Comparison of ENCODE assay signal across 11 mouse cellular contexts in the genomic region with DNA sequence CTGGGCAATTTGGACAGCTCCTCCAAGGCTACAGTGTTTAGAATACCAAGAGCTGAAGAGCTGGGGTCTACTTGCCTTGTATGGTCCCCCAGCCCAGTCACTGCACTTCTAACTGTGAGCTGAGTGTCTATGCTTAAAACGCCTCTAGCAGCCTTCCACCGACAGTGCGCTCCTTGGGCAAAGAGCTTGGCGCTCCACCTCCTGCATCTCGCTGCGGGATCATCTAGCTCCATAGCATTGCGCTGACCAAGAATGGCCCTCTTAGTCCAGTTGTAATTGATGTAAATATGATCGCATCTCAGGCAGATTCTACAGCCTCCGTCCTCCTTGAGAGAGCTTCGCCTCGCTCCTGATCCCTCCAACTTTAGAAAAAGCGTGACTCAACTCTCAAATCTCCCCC. TPM values are rescaled to one million over a fixed set of nuclear protein-coding genes. Genes with fewer than 3 reads are reported as not detected.
DNase-seq lines count a peak whose midpoint lies in the region; ATAC-seq and TF ChIP-seq lines count a peak whose summit lies in the region.
"Had no signal": no experiment of that assay in that cellular context is flagged by ENCODE, and none has a peak within 500 bp of the region (broad histone marks: within the 10 kb centered on the region; RNA-seq: fewer than 3 reads in every experiment).

No protein-coding gene starts in this region.

- H3K27me3 ChIP-seq in kidney, postnatal 0 days (ENCODE audit: insufficient read depth, low read length): peaks cover 38% of the 10 kb centered on the region
- H3K27me3 ChIP-seq in kidney, adult 2 months (replicated peaks; ENCODE audit: control insufficient read depth, insufficient read depth, low read length): peaks cover 2% of the 10 kb centered on the region; the same call in 1 of the 2 replicates
- peaks cover 58% of the 10 kb centered on the region for H3K27me3 ChIP-seq in limb, embryonic 10.5 days (ENCODE audit: low read depth, poor library complexity, severe bottlenecking)
- H3K27me3 ChIP-seq: CH12.LX had no signal

- no peak for ATAC-seq in kidney, postnatal 0 days (replicated peaks; ENCODE audit: low FRiP score, low read depth)
- ATAC-seq in megakaryocyte, adult 5-6 weeks (ENCODE audit: poor library complexity, severe bottlenecking): no peak

- H3K4me1 ChIP-seq in kidney, postnatal 0 days (replicated peaks; ENCODE audit: insufficient read depth, low read length): peaks cover 5% of the 10 kb centered on the region; the same call in 1 of the 2 replicates
- no peaks in the 10 kb centered on the region for H3K4me1 ChIP-seq in kidney, adult 2 months (ENCODE audit: control insufficient read depth, insufficient read depth, low read length)
- peaks cover 13% of the 10 kb centered on the region for H3K4me1 ChIP-seq in limb, embryonic 10.5 days

- H3K9me3 ChIP-seq in kidney, postnatal 0 days (replicated peaks; ENCODE audit: low read length): no peaks in the 10 kb centered on the region
- H3K9me3 ChIP-seq in limb, embryonic 10.5 days (replicated peaks): no peaks in the 10 kb centered on the region

- no peak for TF ChIP-seq POLR2A in kidney, adult 2 months (IDR thresholded peaks at IDR 0.05; ENCODE audit: low read depth, low read length)

- WGBS in kidney, postnatal 0 days: 12% methylated on average over 12 of the region's 12 CpGs
- WGBS in kidney, adult 2 months: 16% methylated on average over 12 of the region's 12 CpGs
- 20% methylated on average over 12 of the region's 12 CpGs for WGBS in limb, embryonic 10.5 days

- no peak for TF ChIP-seq CTCF in kidney, postnatal 0 days (IDR thresholded peaks at IDR 0.05; ENCODE audit: low read depth)
- no peak for TF ChIP-seq CTCF in kidney, adult 2 months (conservative IDR thresholded peaks at IDR 0.05; ENCODE audit: insufficient read depth, insufficient read length, low read depth, low read length)

- H3K27ac ChIP-seq in kidney, postnatal 0 days: no peak overlapping the region
- no peak overlapping the region for H3K27ac ChIP-seq in kidney, adult 2 months (ENCODE audit: insufficient read depth, low read depth, low read length)
- no peak overlapping the region for H3K27ac ChIP-seq in limb, embryonic 10.5 days

- peak; percentile 40 for DNase-seq in kidney, postnatal 0 days (ENCODE audit: low spot score)
- DNase-seq in kidney, adult 2 months: no peak
- peak; percentile 64 to 68 for DNase-seq in cerebellum, postnatal 25 days
- DNase-seq in limb, embryonic 10.5 days (ENCODE audit: low spot score): peak; percentile 29
- peak; percentile 44 to 47 for DNase-seq in right cerebral cortex, postnatal 10 days (ENCODE audit: low spot score in 2 of 2)
- no peak for DNase-seq in liver
- no peak for DNase-seq in gastrocnemius, adult 18-20 months (ENCODE audit: low spot score)
- DNase-seq: spleen, adult 18-20 months had no signal

- no peak overlapping the region for H3K4me3 ChIP-seq in kidney, postnatal 0 days (replicated peaks; ENCODE audit: low read depth, low read length)
- no peak overlapping the region for H3K4me3 ChIP-seq in kidney, adult 2 months (ENCODE audit: insufficient read depth, low read depth, low read length)
- H3K4me3 ChIP-seq in limb, embryonic 10.5 days: no peak overlapping the region

- H3K36me3 ChIP-seq in kidney, postnatal 0 days (ENCODE audit: insufficient read depth, low read length): no peaks in the 10 kb centered on the region
- H3K36me3 ChIP-seq in kidney, adult 2 months (ENCODE audit: control insufficient read depth, insufficient read depth, low read length): no peaks in the 10 kb centered on the region
- no peaks in the 10 kb centered on the region for H3K36me3 ChIP-seq in limb, embryonic 10.5 days

- no peak overlapping the region for H3K4me2 ChIP-seq in kidney, postnatal 0 days (ENCODE audit: low read length)

- H3K9ac ChIP-seq in kidney, postnatal 0 days (ENCODE audit: low read depth, low read length): no peak overlapping the region

RNA-seq across cellular contexts. Expression of gene Dpp10, which starts 1.2 kb away (rescaled TPM):
- 0.91 and 0.99 TPM in 2 replicates for polyA plus RNA-seq in kidney, postnatal 0 days (2015; fragmentation: Nextera tagmentation; extraction: Ambion mirVana)
- 0.03 TPM in 2 replicates for polyA plus RNA-seq in kidney, adult 2 months (2012; rRNA removed)
- 0.09 TPM in 1 of 2 replicates, not detected in the other for polyA plus RNA-seq in limb, embryonic 10.5 days (2016; fragmentation: Nextera tagmentation; extraction: Ambion mirVana)
- total RNA-seq in megakaryocyte, adult 5-6 weeks (2015): not detected in 2 replicates
- total RNA-seq in megakaryocyte, adult 5-6 weeks (2017): not detected in 2 replicates
- under 1 TPM in 1 of 2 experiments, not detected in 1; 0.28 TPM for total RNA-seq in gastrocnemius, adult 18-20 months (2021)
- total RNA-seq: CH12.LX; heart, postnatal 25 days had no signal

Comparison
In these comparisons a context has a peak if more than half of its experiments do, and no peak if none do; other contexts are left out.
1. DNase-seq: peak in kidney, postnatal 0 days (single experiment), cerebellum, postnatal 25 days (2 of 2), limb, embryonic 10.5 days (single experiment) and right cerebral cortex, postnatal 10 days (2 of 2); none in kidney, adult 2 months (single experiment), liver (single experiment) and gastrocnemius, adult 18-20 months (single experiment).